Mouse (Mus musculus): ENCODE data around the gene Khdc4.

DNA sequence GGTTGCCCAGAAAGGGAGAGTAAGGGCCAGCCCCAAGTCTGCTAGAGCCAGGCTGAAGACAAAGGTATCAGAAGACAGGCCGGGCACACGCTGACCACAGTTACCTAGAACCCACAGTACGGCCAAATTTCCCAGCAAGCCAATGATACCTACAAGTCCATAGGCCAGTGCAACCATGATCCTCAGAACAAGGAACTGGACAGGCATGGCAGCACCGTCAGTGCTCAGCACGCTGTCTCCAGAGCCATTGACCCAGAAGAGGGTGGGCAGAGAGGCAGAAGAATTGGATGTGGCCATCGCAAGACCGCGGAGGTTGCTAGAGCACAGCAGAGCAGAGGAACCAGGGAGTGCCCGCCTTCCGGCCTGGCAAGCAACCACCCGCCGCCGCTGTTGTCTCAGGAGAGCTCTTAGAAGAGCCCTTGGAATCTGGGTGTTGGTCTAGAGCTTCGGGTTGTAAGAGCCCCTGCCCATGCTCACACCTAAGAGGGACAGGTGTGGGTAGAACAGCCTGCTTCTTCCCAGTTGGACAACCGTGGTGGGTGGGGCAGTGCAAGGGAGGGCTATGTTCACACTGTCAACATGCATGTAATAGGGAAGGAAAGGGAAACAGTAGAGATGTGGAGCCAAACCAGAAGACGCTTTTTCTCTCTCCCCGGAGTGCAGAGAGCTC is 32.6 kb upstream of the Khdc4 start, which contains the start of gene Rxfp4:
- TF ChIP-seq TAL1 (IDR thresholded peaks at IDR 0.05; ENCODE audit: low read length) = no peak
- TF ChIP-seq GATA1 (IDR thresholded peaks at IDR 0.05; ENCODE audit: low read length) = no peak

All from erythroblast, embryonic 14.5 days (primary cell).